Mouse (Mus musculus): Measurements from ENCODE around the gene Psmc1. TPM values are rescaled to one million over a fixed set of nuclear protein-coding genes. Genes with fewer than 3 reads are reported as not detected.
A peak's percentile ranks its signal among the peaks of the same experiment; 100 is the strongest.

The Psmc1 gene
- total RNA-seq, 1 experiment from 2014 or later, result 298 TPM

DNA sequence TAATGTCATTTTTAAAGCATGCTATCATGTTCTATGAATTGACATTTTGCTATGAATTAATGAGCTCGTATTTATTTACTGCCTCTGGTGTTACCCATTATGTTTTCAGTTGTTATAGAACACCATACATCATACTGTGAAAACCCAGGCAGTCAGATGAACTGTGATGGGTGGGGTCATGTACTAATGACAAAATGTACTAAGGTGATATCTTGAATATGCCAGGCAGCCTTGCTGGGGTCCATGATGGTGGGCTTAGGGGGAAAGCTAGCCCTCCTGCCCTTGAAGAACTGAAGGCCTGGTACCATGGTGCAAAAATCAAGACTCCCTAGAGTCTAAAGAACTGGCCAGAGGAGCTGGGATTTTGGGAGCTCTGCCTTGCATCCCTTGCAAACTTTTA is 57.5 kb downstream of the Psmc1 start:
- no peak for ATAC-seq (replicated peaks; ENCODE audit: low read depth, poor library complexity, severe bottlenecking)

DNA sequence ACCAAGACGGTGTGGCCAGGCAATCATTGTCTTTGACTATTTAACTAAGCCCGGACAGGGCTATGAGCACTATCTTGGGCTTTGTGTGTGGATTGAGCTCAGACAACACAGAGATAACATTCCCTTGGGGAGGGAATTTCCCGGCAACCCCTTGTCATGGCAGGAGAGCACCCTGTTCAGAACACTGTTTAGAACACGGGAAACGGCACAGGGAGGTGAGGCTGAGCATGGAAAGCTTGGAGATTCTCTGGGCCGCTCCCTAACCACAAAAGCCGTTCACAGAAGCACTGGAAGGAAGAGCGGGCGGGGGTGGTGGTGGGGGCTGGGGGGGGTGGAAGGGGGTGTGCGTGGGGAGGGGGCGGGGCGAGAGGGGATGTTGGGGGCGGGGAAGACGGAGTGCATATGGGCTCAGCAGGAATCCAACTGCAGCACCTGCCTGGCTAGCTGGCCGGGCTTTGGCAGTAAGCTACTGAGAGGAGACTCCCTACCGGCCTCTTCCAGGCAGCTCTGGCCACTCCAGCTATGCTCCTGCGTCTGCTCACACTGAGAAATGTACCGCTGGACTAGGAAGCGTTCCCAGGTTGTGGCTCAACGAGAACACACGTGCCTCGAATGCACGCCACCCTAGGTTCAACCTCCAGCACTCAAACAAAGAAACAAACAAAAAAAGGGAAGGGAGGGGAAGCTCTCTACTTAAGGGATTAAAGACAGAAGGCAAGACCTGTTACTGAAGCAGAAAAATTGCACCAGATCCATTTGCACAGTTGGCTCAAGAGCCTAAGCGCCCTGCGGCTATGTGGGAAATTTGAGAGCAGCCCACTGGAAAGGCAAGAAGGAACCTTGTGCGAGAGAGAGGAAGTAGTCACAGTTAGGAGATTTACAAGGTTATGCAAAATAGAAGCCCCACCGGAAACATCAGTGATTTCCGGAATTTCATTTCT is 58.2 kb downstream of the Psmc1 start:
- ATAC-seq (replicated peaks; ENCODE audit: low read depth, poor library complexity, severe bottlenecking), result peak; percentile 87

DNA sequence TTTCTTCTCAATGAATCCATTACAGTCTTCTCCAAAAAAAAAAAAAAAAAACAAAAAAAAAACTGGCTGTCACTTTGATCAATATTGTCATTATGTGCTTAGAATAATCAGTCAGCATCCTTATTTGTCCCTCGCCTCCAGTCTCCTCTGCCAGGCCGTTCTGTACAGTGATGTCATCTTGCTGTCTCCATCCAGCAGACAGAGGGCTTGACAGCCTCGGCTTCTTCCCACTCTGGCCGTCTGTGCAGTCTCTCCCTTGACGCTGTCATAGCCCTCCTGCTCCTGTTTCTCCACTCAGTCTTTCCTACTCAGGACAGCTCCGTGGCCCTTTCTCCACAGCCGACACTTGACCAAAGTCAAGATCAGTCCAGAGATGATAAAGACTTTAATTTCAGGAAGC is 62.5 kb downstream of the Psmc1 start:
- no peak for ATAC-seq (replicated peaks; ENCODE audit: low read depth, poor library complexity, severe bottlenecking)

Other genes with a start within 250 kb of the Psmc1 start
- 4.9 and 6.3 TPM in 2 replicates for gene Efcab11, start 225.7 kb upstream of the Psmc1 start, total RNA-seq (2017)
- gene Tdp1, start 225.6 kb upstream of the Psmc1 start, total RNA-seq (2017), result 18.9 and 25.4 TPM in 2 replicates
- not detected in 2 replicates for gene Kcnk13, start 145.7 kb upstream of the Psmc1 start, total RNA-seq (2017)
- gene Nrde2, start 49.5 kb downstream of the Psmc1 start, total RNA-seq (2017), result 35.2 and 39.8 TPM in 2 replicates
- 609 and 643 TPM in 2 replicates for gene Calm1, start 89.3 kb downstream of the Psmc1 start, total RNA-seq (2017)